Mouse (Mus musculus) hindbrain, embryonic 13.5 days (tissue): ENCODE results near the gene Pdcd10. TPM values are rescaled to one million over a fixed set of nuclear protein-coding genes. Genes with fewer than 3 reads are reported as not detected.

ENCODE experiments used
- ATAC-seq: fragments of 200-750 bp; cut with Nextera tagmentation; 2 replicates; pipeline ENCODE4 v1.8.0; 2017; ENCODE audit warnings: moderate TSS enrichment; ENCODE audit not compliant: low FRiP score
- H3K27ac ChIP-seq: fragments of 300-500 bp; sonication (generic); 2 replicates; pipeline ENCODE4 v1.5.1; 2015; ENCODE audit warnings: inconsistent platforms, mild to moderate bottlenecking, moderate library complexity
- H3K27me3 ChIP-seq: fragments of 300-500 bp; sonication (generic); 2 replicates; pipeline ENCODE4 v1.6.1; 2015; ENCODE audit warnings: mild to moderate bottlenecking, inconsistent platforms
- H3K36me3 ChIP-seq: fragments of 300-500 bp; sonication (generic); 2 replicates; pipeline ENCODE4 v1.6.1; 2015; ENCODE audit warnings: mild to moderate bottlenecking, inconsistent platforms
- H3K4me1 ChIP-seq: fragments of 300-500 bp; sonication (generic); replicated peaks from 2 replicates; pipeline ENCODE4 v1.6.1; 2015; ENCODE audit warnings: inconsistent platforms
- H3K4me2 ChIP-seq: fragments of 300-500 bp; sonication (generic); 2 replicates; pipeline ENCODE4 v1.6.1; 2015; ENCODE audit warnings: inconsistent platforms, mild to moderate bottlenecking, moderate library complexity
- H3K4me3 ChIP-seq: fragments of 300-500 bp; sonication (generic); 2 replicates; pipeline ENCODE4 v1.5.1; 2015; ENCODE audit warnings: mild to moderate bottlenecking, inconsistent platforms
- H3K9ac ChIP-seq: fragments of 300-500 bp; sonication (generic); 2 replicates; pipeline ENCODE4 v1.6.1; 2015; ENCODE audit warnings: mild to moderate bottlenecking, inconsistent platforms
- H3K9me3 ChIP-seq: fragments of 300-500 bp; sonication (generic); 2 replicates; pipeline ENCODE4 v1.6.1; 2016; ENCODE audit warnings: inconsistent platforms
- WGBS: fragments of 180-500 bp; shearing (Covaris S2); methylation state at CpG from one replicate; pipeline ENCODE4 v1.1.7; 2015; 5-methylcytosine and 5-hydroxymethylcytosine counted together
- polyA plus RNA-seq: library from polyadenylated mRNA; unstranded; fragments of >200 nt; fragmentation: Nextera tagmentation; extraction: Ambion mirVana; gene quantifications from 2 replicates; pipeline ENCODE4 v1.2.1, GENCODE M21; 2015

Pdcd10 gene
- polyA plus RNA-seq, 1 experiment from 2014 or later: 85.8 TPM

- Histone ChIP-seq H3K9me3 (no peaks in the 10 kb centered on the region), H3K9ac (no peak overlapping the region), H3K27ac (no peak overlapping the region), H3K4me1 (no peaks in the 10 kb centered on the region), H3K27me3 (no peaks in the 10 kb centered on the region), H3K36me3 (peaks cover 13% of the 10 kb centered on the region), H3K4me3 (no peak overlapping the region), H3K4me2 (no peak overlapping the region)
- no peak for ATAC-seq
- 91% methylated on average over 3 of the region's 3 CpGs for WGBS
Measured at GRCm38 (mm10) chr3:75534045-75534834, 22.4 kb downstream of the Pdcd10 start.

DNA sequence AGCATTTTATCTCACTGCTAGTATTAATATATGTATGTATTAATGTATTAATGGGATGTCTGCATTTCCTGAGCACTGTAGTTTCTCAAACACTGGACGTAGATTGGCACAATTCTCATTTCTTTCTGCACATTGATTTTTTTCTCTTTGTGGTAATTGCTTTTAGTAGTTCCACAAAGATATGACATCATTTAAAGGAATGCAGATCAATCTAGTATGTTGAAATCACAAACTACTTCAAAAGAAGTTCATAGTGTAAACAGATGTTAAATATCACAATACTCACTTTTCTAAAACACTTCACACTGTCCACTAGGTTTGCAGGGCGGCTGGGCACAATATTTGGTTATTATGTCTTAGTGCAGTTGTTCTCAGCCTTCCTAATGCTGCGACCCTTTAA lies 25.6 kb downstream of the Pdcd10 start:
- no peaks in the 10 kb centered on the region for H3K4me1 ChIP-seq
- H3K36me3 ChIP-seq: peaks cover 11% of the 10 kb centered on the region
- no peak overlapping the region for H3K4me3 ChIP-seq
- no peak overlapping the region for H3K4me2 ChIP-seq
- WGBS: 96% methylated on average over 3 of the region's 3 CpGs
- no peaks in the 10 kb centered on the region for H3K9me3 ChIP-seq
- H3K9ac ChIP-seq: no peak overlapping the region
- no peaks in the 10 kb centered on the region for H3K27me3 ChIP-seq
- ATAC-seq: no peak
- H3K27ac ChIP-seq: no peak overlapping the region

DNA sequence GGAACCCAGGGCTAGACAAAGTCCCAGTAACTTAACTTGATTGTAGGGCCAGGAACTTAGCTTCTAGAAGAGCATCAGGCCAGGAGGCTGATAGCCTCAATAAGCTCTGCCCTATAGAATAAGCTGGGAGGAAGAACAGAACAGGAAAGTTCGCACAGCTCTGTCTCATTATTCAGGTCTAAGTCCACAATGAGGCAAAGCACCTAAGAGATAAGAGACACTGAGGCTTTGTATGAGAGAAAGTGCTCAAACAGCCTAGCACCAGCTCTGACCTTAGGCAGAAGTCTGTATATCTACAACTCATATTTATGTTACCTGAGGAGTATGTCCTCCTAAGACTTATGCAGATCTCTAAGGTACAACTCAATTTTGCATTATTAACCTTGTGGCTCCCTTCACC lies 34.1 kb downstream of the Pdcd10 start:
- Histone ChIP-seq H3K9me3 (no peaks in the 10 kb centered on the region), H3K27ac (no peak overlapping the region), H3K4me1 (peaks cover 5% of the 10 kb centered on the region), H3K4me3 (no peak overlapping the region), H3K27me3 (no peaks in the 10 kb centered on the region), H3K9ac (no peak overlapping the region), H3K4me2 (no peak overlapping the region), H3K36me3 (peaks cover 34% of the 10 kb centered on the region)
- 92% methylated on average over 1 of the region's 1 CpGs for WGBS
- no peak for ATAC-seq

- no peak overlapping the region for H3K4me2 ChIP-seq
- no peaks in the 10 kb centered on the region for H3K27me3 ChIP-seq
- no peak for ATAC-seq
- H3K4me1 ChIP-seq: peaks cover 5% of the 10 kb centered on the region
- no peak overlapping the region for H3K4me3 ChIP-seq
- 69% methylated on average over 2 of the region's 2 CpGs for WGBS
- peaks cover 25% of the 10 kb centered on the region for H3K36me3 ChIP-seq
- H3K9me3 ChIP-seq: no peaks in the 10 kb centered on the region
- H3K27ac ChIP-seq: no peak overlapping the region
- no peak overlapping the region for H3K9ac ChIP-seq
Measured at GRCm38 (mm10) chr3:75521314-75521713, 35.3 kb downstream of the Pdcd10 start.

GRCm38 (mm10) chr3:75517631-75518250 lies 38.9 kb downstream of the Pdcd10 start:
- Histone ChIP-seq H3K4me2 (no peak overlapping the region), H3K27me3 (no peaks in the 10 kb centered on the region), H3K9me3 (no peaks in the 10 kb centered on the region), H3K36me3 (peaks cover 25% of the 10 kb centered on the region), H3K4me3 (no peak overlapping the region), H3K27ac (no peak overlapping the region), H3K9ac (no peak overlapping the region), H3K4me1 (peaks cover 5% of the 10 kb centered on the region)
- no peak for ATAC-seq
- WGBS: 83% methylated on average over 7 of the region's 7 CpGs

GRCm38 (mm10) chr3:75498961-75499960 lies 57.4 kb downstream of the Pdcd10 start:
- Histone ChIP-seq H3K4me1 (no peaks in the 10 kb centered on the region), H3K4me3 (no peak overlapping the region), H3K36me3 (no peaks in the 10 kb centered on the region), H3K4me2 (no peak overlapping the region), H3K9me3 (no peaks in the 10 kb centered on the region), H3K27me3 (no peaks in the 10 kb centered on the region), H3K9ac (no peak overlapping the region), H3K27ac (no peak overlapping the region)
- no peak for ATAC-seq
- WGBS: 87% methylated on average over 7 of the region's 7 CpGs

DNA sequence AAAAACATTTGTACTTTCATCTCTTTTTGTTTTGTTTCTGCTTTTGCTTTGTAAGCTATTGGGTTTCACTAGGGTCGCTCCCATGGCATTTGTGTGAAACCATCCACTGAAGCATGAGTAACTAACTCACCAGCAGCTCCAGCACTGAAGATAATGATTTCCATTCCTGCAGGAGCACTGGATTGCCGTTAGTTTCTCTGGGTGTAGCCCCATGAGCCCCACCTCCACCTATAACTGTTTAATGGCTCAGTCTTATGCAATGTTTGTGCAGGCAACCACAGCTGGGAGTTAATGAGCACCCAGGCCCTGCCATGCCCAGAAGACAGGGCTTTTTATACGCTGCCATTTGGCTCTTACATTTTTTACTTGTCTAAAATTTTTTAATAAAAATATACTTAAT lies 63.7 kb downstream of the Pdcd10 start:
- Histone ChIP-seq H3K4me2 (no peak overlapping the region), H3K9me3 (no peaks in the 10 kb centered on the region), H3K9ac (no peak overlapping the region), H3K27ac (no peak overlapping the region), H3K36me3 (no peaks in the 10 kb centered on the region), H3K4me1 (no peaks in the 10 kb centered on the region), H3K4me3 (no peak overlapping the region), H3K27me3 (no peaks in the 10 kb centered on the region)
- ATAC-seq: no peak
- WGBS: 57% methylated on average over 3 of the region's 3 CpGs

- 40% methylated on average over 2 of the region's 2 CpGs for WGBS
- no peaks in the 10 kb centered on the region for H3K27me3 ChIP-seq
- no peak for ATAC-seq
Measured at GRCm38 (mm10) chr3:75482056-75482455, 74.6 kb downstream of the Pdcd10 start, which contains the start of gene Wdr49. Wdr49 (minus strand) TSS chr3:75482156.

DNA sequence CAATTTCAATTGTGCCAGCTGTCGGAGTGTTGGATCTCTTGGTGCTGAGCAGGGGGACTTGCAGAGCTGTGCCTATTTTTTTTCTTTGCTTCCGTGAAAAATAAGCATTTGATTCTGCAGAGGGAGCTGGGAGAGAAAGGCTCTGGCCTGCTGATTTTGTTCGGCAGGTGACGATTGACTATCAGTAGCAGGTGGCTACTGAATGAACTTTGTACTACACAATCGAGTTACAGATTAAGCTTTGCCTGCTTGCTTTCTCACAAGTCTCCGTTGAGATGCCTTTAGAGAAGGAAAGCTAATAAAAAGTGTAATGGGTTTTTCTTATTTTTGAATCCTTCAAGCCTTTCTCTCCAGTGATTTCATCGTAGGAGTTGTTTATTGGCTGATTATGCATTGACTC lies 81.5 kb downstream of the Pdcd10 start:
- Histone ChIP-seq H3K4me2 (no peak overlapping the region), H3K36me3 (no peaks in the 10 kb centered on the region), H3K27ac (no peak overlapping the region), H3K27me3 (no peaks in the 10 kb centered on the region), H3K4me1 (no peaks in the 10 kb centered on the region), H3K9ac (no peak overlapping the region), H3K4me3 (no peak overlapping the region), H3K9me3 (no peaks in the 10 kb centered on the region)
- no peak for ATAC-seq
- 81% methylated on average over 7 of the region's 7 CpGs for WGBS

More at GRCm38 (mm10) chr3:75482056-75482455, 74.6 kb downstream of the Pdcd10 start, which contains the start of gene Wdr49:
- Histone ChIP-seq H3K9me3 (no peaks in the 10 kb centered on the region), H3K4me3 (no peak within 1 kb of the TSS), H3K4me2 (no peak within 1 kb of the TSS), H3K36me3 (no peaks in the 10 kb centered on the region), H3K4me1 (no peaks in the 10 kb centered on the region), H3K9ac (no peak within 1 kb of the TSS), H3K27ac (no peak within 1 kb of the TSS)

DNA sequence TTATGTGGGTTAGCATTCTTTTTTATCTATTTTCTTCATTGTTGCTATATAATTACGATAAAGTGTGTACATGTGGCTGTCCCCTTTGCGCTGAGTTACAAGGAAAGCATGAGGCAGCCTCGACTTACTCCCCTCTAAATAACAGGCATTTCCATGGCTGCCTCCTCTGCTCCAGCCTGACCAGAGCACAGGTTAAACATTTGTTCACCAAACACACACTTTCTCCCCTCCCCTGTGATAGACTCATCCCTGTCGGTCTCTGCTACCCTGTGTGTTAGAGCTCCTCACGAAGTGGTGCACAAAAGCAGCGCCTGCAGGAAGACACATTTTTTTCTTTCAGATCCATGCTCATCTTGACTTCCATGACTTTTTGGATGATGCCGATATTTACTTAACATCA lies 82.0 kb downstream of the Pdcd10 start:
- 89% methylated on average over 7 of the region's 7 CpGs for WGBS

DNA sequence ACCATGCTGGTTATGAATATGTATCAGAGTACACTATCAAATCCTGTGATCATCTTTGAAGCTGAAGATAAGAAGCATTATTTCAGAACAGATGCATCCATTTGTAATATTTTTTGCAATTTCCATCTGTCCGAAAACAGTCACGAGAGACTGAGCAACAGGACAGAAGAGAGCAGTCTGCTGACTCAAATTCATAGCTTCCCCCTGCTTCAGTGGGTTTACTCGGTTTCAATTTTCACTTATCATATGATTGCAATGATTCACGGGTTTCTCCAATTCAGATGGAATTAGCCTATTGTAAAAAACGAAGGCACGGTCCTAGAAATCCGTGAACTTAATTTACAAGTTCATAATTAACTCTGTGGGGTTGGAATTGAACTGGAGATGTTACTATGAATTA lies 88.5 kb downstream of the Pdcd10 start:
- no peaks in the 10 kb centered on the region for H3K4me1 ChIP-seq
- H3K9ac ChIP-seq: no peak overlapping the region
- H3K4me3 ChIP-seq: no peak overlapping the region
- H3K4me2 ChIP-seq: no peak overlapping the region
- no peaks in the 10 kb centered on the region for H3K36me3 ChIP-seq
- WGBS: 88% methylated on average over 7 of the region's 7 CpGs
- no peak overlapping the region for H3K27ac ChIP-seq
- no peaks in the 10 kb centered on the region for H3K27me3 ChIP-seq
- ATAC-seq: no peak
- H3K9me3 ChIP-seq: no peaks in the 10 kb centered on the region

More for the DNA sequence above, 82.0 kb downstream of the Pdcd10 start:
- Histone ChIP-seq H3K9me3 (no peaks in the 10 kb centered on the region), H3K4me1 (no peaks in the 10 kb centered on the region), H3K4me3 (no peak overlapping the region), H3K36me3 (no peaks in the 10 kb centered on the region), H3K27me3 (no peaks in the 10 kb centered on the region), H3K9ac (no peak overlapping the region), H3K27ac (no peak overlapping the region), H3K4me2 (no peak overlapping the region)
- ATAC-seq: no peak
